Mouse (Mus musculus) forebrain, embryonic 10.5 days (tissue): Measurements from ENCODE around the gene Ier5l. TPM values are rescaled to one million over a fixed set of nuclear protein-coding genes. Genes with fewer than 3 reads are reported as not detected.
A peak's percentile ranks its signal among the peaks of the same experiment; 100 is the strongest.

Experiments
- DNase-seq: peaks from one replicate; pipeline ENCODE4 v3.0.0-alpha.2; 2017; ENCODE audit warnings: low spot score; ENCODE audit errors: extremely low spot score
- H3K27ac ChIP-seq: fragments of 300-500 bp; sonication (generic); 2 replicates; pipeline ENCODE4 v1.5.1; 2016; ENCODE audit warnings: mild to moderate bottlenecking
- H3K27me3 ChIP-seq: fragments of 300-500 bp; sonication (generic); 2 replicates; pipeline ENCODE4 v1.6.1; 2016; ENCODE audit warnings: mild to moderate bottlenecking; ENCODE audit not compliant: poor library complexity, severe bottlenecking
- H3K36me3 ChIP-seq: fragments of 300-500 bp; sonication (generic); replicated peaks from 2 replicates; pipeline ENCODE4 v1.6.1; 2016; ENCODE audit warnings: mild to moderate bottlenecking, moderate library complexity
- H3K4me1 ChIP-seq: fragments of 300-500 bp; sonication (generic); 2 replicates; pipeline ENCODE4 v1.6.1; 2016
- H3K4me3 ChIP-seq: fragments of 300-500 bp; sonication (generic); 2 replicates; pipeline ENCODE4 v1.5.1; 2016; ENCODE audit warnings: mild to moderate bottlenecking, moderate library complexity
- H3K9me3 ChIP-seq: fragments of 300-500 bp; sonication (generic); 2 replicates; pipeline ENCODE4 v1.6.1; 2016; ENCODE audit warnings: mild to moderate bottlenecking, moderate library complexity
- WGBS: fragments of 180-500 bp; shearing (Covaris S2); methylation state at CpG from one replicate; pipeline ENCODE4 v1.1.7; 2016; 5-methylcytosine and 5-hydroxymethylcytosine counted together
- polyA plus RNA-seq: library from polyadenylated mRNA; unstranded; fragments of >200 nt; fragmentation: Nextera tagmentation; extraction: Ambion mirVana; gene quantifications from 2 replicates; pipeline ENCODE4 v1.2.1, GENCODE M21; 2016

Gene Ier5l
- 1.6 and 2.0 TPM in 2 replicates for polyA plus RNA-seq

DNA sequence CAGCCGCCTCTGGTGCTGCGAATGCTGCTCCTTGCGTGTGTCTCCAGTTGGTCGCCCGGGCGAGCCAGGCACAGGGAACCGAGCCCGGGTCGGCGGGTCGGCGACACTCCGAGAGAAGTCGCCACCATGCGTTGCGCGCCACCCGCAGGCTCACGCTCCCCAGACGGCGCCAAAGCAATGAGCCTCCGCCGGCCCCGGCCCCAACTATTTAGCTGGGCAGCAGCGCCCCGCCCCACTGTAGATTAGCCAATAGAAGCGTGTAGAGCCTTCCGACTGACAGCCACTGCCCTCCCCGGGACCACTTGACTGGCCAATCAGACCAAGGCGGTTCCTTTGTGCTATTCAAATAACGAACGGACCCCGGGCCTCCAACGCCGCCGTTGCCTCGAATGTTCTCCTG, at the start of gene Ier5l:
Ier5l (minus strand) TSS at position 181 of the 400 bp plus-strand sequence.
- peaks cover 62% of the 10 kb centered on the region for H3K4me1 ChIP-seq
- no peaks in the 10 kb centered on the region for H3K9me3 ChIP-seq
- DNase-seq, result peak; percentile 95
- H3K36me3 ChIP-seq, result no peaks in the 10 kb centered on the region; the same call in 1 of the 2 replicates
- WGBS, result under 1% methylated on average over 37 of the region's 37 CpGs
- peak within 1 kb of the TSS; percentile 98 for H3K27ac ChIP-seq
- H3K27me3 ChIP-seq, result peaks cover 33% of the 10 kb centered on the region
- peak within 1 kb of the TSS; percentile 92 for H3K4me3 ChIP-seq

DNA sequence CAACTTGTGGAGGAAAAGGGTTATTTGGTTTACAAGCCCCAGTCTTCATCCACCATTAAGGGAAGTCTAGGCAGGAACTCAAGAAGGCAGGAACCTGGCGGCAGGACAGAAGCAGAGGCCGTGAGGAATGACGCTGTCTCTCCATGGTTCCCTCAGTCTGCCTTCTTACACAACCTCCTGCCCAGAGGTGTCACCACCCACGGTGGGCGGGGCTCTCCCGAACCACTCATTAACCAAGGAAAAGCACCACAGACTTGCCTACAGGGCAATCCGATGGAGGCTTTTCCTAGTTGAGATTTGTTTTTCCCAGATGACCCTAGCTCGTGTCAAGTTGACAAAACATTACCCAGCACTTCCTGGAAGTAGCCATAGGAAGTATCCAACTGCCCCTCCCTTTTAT, 49.7 kb upstream of the Ier5l start:
- no peak overlapping the region for H3K4me3 ChIP-seq
- 78% methylated on average over 8 of the region's 8 CpGs for WGBS
- H3K36me3 ChIP-seq, result no peaks in the 10 kb centered on the region
- DNase-seq, result no peak
- peaks cover 24% of the 10 kb centered on the region for H3K4me1 ChIP-seq
- no peaks in the 10 kb centered on the region for H3K9me3 ChIP-seq
- peaks cover 8% of the 10 kb centered on the region; the same call in 1 of the 2 replicates for H3K27me3 ChIP-seq
- no peak overlapping the region for H3K27ac ChIP-seq

DNA sequence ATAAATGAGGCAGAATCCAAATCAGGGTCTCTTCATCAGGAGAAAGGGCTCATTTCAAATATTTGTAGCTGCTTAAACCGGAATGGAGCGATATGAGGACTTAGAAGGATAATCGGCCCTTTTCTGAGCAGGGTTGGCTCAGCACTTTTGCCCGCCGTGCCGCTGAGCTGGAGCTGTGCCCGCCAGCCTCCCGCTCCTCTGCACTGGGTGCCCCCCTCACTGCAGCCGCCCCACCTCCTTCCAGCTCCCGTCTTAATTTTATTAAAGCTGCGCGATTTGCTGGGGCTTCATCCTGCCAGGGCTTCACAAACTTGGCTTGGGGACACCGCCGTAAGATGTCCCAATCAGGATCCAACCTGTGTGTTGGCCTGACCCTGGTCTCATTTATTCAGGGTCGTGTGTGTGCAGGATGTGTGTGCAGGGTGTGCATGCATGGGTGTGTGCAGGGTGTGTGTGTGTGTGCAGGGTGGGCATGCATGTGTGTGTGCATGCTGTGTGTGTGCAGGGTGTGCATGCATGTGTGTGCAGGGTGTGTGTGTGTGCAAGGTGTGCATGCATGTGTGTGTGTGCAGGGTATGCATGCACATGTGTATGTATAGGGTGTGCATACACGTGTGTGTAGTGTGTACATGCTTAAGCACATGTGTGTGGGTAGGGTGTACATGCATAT, 36.8 kb upstream of the Ier5l start:
- DNase-seq, result no peak
- no peak overlapping the region for H3K4me3 ChIP-seq
- no peaks in the 10 kb centered on the region for H3K9me3 ChIP-seq
- 81% methylated on average over 16 of the region's 16 CpGs for WGBS
- peaks cover 12% of the 10 kb centered on the region for H3K4me1 ChIP-seq
- H3K27ac ChIP-seq, result no peak overlapping the region
- H3K36me3 ChIP-seq, result no peaks in the 10 kb centered on the region
- no peaks in the 10 kb centered on the region for H3K27me3 ChIP-seq

DNA sequence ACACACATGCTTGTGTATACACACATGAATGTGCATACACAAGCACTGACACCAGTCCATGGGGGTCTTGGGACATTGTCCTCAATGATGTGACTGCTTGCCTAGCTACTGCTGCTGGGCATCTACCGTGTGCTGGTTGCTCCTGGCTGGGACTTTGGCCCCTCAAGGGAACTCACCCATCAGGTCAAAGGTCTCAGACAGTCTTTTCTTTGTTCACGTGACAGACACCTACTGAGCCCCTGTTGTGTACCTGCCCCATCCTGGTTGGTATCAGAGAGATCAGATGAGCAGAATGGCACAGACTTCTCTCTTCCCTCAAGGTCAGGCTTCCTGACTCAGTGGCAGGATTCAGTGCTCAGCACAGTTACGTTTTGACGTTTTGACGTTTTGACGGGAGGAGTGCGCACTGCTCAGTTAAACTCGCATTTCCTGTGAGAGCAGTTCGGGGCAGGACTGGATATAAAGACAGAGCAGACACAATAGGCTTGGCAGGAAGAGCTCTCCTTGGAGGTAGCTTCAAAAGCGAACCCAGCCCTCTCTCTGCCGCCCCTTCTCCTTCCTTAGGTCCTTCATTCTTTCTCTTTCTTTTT, 33.2 kb upstream of the Ier5l start:
- no peak for DNase-seq
- H3K4me3 ChIP-seq, result no peak overlapping the region
- 64% methylated on average over 11 of the region's 11 CpGs for WGBS
- H3K36me3 ChIP-seq, result no peaks in the 10 kb centered on the region
- no peak overlapping the region for H3K27ac ChIP-seq
- no peaks in the 10 kb centered on the region for H3K9me3 ChIP-seq
- peaks cover 18% of the 10 kb centered on the region for H3K4me1 ChIP-seq
- no peaks in the 10 kb centered on the region for H3K27me3 ChIP-seq

GRCm38 (mm10) chr2:30503677-30504621, 29.9 kb upstream of the Ier5l start:
- peaks cover 21% of the 10 kb centered on the region for H3K4me1 ChIP-seq
- DNase-seq, result no peak
- 51% methylated on average over 21 of the region's 23 CpGs for WGBS
- no peaks in the 10 kb centered on the region for H3K27me3 ChIP-seq
- H3K27ac ChIP-seq, result peak overlapping the region; percentile 48; the same call in 1 of the 2 replicates
- H3K4me3 ChIP-seq, result no peak overlapping the region
- H3K9me3 ChIP-seq, result no peaks in the 10 kb centered on the region
- H3K36me3 ChIP-seq, result no peaks in the 10 kb centered on the region

- Histone ChIP-seq H3K4me3 (no peak overlapping the region), H3K9me3 (no peaks in the 10 kb centered on the region), H3K27ac (no peak overlapping the region), H3K4me1 (peaks cover 21% of the 10 kb centered on the region), H3K27me3 (no peaks in the 10 kb centered on the region), H3K36me3 (no peaks in the 10 kb centered on the region)
- WGBS, result 85% methylated on average over 7 of the region's 7 CpGs
- DNase-seq, result no peak
Measured at GRCm38 (mm10) chr2:30501701-30502100, 27.7 kb upstream of the Ier5l start.

DNA sequence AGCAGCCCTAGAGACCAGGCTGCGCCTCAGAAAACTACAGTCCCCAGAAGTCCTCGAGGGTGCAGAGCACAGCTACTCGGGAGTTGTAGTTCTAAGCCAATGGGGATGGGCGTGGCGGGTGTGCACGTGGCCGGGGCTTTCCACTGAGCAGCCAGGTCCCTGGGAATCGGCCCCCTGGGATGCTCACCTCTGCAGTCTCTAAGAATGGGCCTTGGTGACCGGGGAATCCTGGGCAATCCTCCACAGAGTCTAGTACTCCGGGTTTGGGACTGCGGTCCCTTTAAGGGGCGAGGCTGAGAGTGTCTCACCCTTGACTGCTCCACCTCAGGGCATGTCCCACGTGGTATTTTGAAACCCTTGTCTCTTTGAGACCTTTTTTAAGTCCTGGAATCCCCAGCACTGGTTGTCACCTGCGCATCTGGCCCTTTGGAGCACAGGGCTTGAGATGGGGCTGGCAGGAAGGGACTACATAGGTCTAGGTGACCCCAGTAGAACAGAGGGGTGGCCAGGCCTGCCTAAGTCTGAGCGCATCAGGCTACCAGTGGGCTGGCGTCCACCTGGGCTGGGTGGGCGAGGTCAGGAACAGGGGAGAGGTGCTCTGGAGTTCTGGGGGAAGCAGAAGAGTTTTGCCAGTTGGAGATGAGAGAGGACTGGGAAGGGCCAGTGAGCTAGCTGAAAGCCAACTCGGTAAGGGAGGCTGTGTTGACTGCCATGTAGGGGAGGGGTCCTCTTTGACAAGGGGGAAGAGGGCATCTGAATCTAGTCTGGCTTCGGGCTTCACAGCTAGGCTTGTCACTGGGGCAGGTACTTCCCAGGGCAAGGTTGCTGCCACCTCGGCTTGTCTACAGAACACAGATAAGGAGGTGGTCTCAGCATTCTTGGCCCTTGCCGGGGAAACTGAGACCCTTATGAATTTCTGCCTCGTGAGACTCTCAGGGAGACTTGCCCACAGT, 22.2 kb upstream of the Ier5l start:
- peak; percentile 75 for DNase-seq
- no peaks in the 10 kb centered on the region for H3K27me3 ChIP-seq
- H3K36me3 ChIP-seq, result no peaks in the 10 kb centered on the region
- H3K4me1 ChIP-seq, result peaks cover 13% of the 10 kb centered on the region
- peak overlapping the region; percentile 44 for H3K4me3 ChIP-seq
- H3K9me3 ChIP-seq, result no peaks in the 10 kb centered on the region
- WGBS, result 27% methylated on average over 22 of the region's 22 CpGs
- H3K27ac ChIP-seq, result peak overlapping the region; percentile 80

DNA sequence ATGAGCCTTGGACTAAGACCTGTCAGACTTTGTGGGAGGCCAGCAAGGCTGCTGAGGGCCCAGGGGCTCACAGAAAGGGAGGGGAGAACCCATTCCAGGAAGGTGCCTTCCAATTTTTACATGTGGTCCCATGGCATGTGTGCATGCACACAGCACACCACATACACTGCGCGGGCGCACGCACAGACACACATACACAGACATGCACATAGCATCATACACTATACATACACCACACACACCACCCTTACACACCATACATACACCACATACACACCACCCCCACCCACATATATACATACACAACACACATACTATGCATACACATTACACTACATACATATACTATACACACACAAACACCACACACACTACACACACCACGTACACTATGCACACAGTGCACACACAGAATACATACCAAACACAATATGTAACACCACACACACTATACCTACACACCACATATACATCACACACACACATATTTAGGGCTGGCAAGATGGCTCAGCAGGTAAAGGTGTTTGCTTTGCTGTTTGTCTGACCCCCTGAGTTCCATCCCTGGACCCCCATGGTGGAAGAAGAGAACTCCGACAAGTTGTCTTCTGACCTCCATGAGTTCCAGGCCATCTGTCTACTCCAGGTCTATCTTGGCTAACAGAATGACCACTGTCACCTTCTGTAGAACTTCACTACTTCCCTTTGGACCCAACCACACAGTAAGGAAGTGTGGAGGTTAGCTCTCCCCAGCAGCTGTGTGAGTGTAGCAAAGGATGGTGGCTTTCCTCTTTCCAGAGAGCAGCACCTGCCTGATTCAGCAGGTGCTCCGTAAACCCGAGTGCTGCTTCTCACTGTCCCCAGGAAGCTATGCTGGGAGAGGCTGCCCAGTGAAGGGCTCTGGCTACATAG, 21.2 kb upstream of the Ier5l start:
- 74% methylated on average over 8 of the region's 8 CpGs for WGBS
- H3K4me3 ChIP-seq, result peak overlapping the region; percentile 44
- H3K27ac ChIP-seq, result peak overlapping the region; percentile 80
- no peaks in the 10 kb centered on the region for H3K36me3 ChIP-seq
- H3K27me3 ChIP-seq, result no peaks in the 10 kb centered on the region
- no peaks in the 10 kb centered on the region for H3K9me3 ChIP-seq
- H3K4me1 ChIP-seq, result peaks cover 13% of the 10 kb centered on the region
- DNase-seq, result no peak

GRCm38 (mm10) chr2:30490384-30490783, 16.4 kb upstream of the Ier5l start:
- Histone ChIP-seq H3K27me3 (no peaks in the 10 kb centered on the region), H3K9me3 (no peaks in the 10 kb centered on the region), H3K4me3 (no peak overlapping the region), H3K36me3 (no peaks in the 10 kb centered on the region), H3K27ac (no peak overlapping the region), H3K4me1 (peaks cover 6% of the 10 kb centered on the region)
- DNase-seq, result no peak
- WGBS, result 74% methylated on average over 2 of the region's 2 CpGs

- 40% methylated on average over 7 of the region's 7 CpGs for WGBS
- peak overlapping the region; percentile 30; the same call in 1 of the 2 replicates for H3K27ac ChIP-seq
- H3K27me3 ChIP-seq, result no peaks in the 10 kb centered on the region
- no peaks in the 10 kb centered on the region for H3K36me3 ChIP-seq
- no peak for DNase-seq
- H3K4me3 ChIP-seq, result no peak overlapping the region
- H3K9me3 ChIP-seq, result no peaks in the 10 kb centered on the region
- peaks cover 11% of the 10 kb centered on the region for H3K4me1 ChIP-seq
Measured at GRCm38 (mm10) chr2:30487597-30487996, 13.6 kb upstream of the Ier5l start.

- peaks cover 47% of the 10 kb centered on the region for H3K4me1 ChIP-seq
- H3K36me3 ChIP-seq, result no peaks in the 10 kb centered on the region
- no peak overlapping the region for H3K27ac ChIP-seq
Measured at GRCm38 (mm10) chr2:30478526-30478925, 4.5 kb upstream of the Ier5l start.

More at GRCm38 (mm10) chr2:30478526-30478925, 4.5 kb upstream of the Ier5l start:
- Histone ChIP-seq H3K4me3 (no peak overlapping the region), H3K27me3 (peaks cover 24% of the 10 kb centered on the region), H3K9me3 (no peaks in the 10 kb centered on the region)
- DNase-seq, result no peak
- WGBS, result 74% methylated on average over 1 of the region's 1 CpGs
